Mouse (Mus musculus) stomach, embryonic 16.5 days (tissue): ENCODE data around the gene Zbtb24. TPM values are rescaled to one million over a fixed set of nuclear protein-coding genes. Genes with fewer than 3 reads are reported as not detected.

Source experiments
- ATAC-seq: fragments of 200-750 bp; cut with Nextera tagmentation; 2 replicates; pipeline ENCODE4 v1.8.0; 2017; ENCODE audit warnings: moderate number of reproducible peaks, moderate TSS enrichment; ENCODE audit not compliant: insufficient read depth, low FRiP score
- H3K27ac ChIP-seq: fragments of 300-500 bp; sonication (generic); 2 replicates; pipeline ENCODE4 v1.5.1; 2014; ENCODE audit warnings: low read length
- H3K27me3 ChIP-seq: fragments of 300-500 bp; sonication (generic); 2 replicates; pipeline ENCODE4 v1.6.1; 2014; ENCODE audit warnings: low read length, control low read depth, mixed read lengths; ENCODE audit not compliant: control insufficient read depth, insufficient read depth
- H3K36me3 ChIP-seq: fragments of 300-500 bp; sonication (generic); 2 replicates; pipeline ENCODE4 v1.6.1; 2014; ENCODE audit warnings: low read length; ENCODE audit not compliant: control insufficient read depth, insufficient read depth
- H3K4me1 ChIP-seq: fragments of 300-500 bp; sonication (generic); 2 replicates; pipeline ENCODE4 v1.6.1; 2014; ENCODE audit warnings: low read length, control low read depth, mixed read lengths; ENCODE audit not compliant: control insufficient read depth, insufficient read depth
- H3K4me2 ChIP-seq: fragments of 300-500 bp; sonication (generic); 2 replicates; pipeline ENCODE4 v1.6.1; 2014; ENCODE audit warnings: low read depth, low read length, mixed read lengths
- H3K4me3 ChIP-seq: fragments of 300-500 bp; sonication (generic); replicated peaks from 2 replicates; pipeline ENCODE4 v1.5.1; 2014; ENCODE audit warnings: mild to moderate bottlenecking, low read length
- H3K9ac ChIP-seq: fragments of 300-500 bp; sonication (generic); 2 replicates; pipeline ENCODE4 v1.6.1; 2014; ENCODE audit warnings: low read length
- H3K9me3 ChIP-seq: fragments of 300-500 bp; sonication (generic); replicated peaks from 2 replicates; pipeline ENCODE4 v1.6.1; 2016; ENCODE audit warnings: low read length, control low read depth; ENCODE audit not compliant: control insufficient read depth
- WGBS: fragments of 180-500 bp; shearing (Covaris S2); extraction: QIAGEN DNeasy Blood & Tissue Kit; methylation state at CpG from one replicate; pipeline ENCODE4 v1.1.7; 2014; 5-methylcytosine and 5-hydroxymethylcytosine counted together
- polyA plus RNA-seq: library from polyadenylated mRNA; unstranded; fragments of >200 nt; fragmentation: Nextera tagmentation; extraction: Ambion mirVana; gene quantifications from 2 replicates; pipeline ENCODE4 v1.2.1, GENCODE M21; 2015

Gene Zbtb24
- polyA plus RNA-seq, 1 experiment from 2014 or later: 16.2 TPM

GRCm38 (mm10) chr10:41509160-41509559 is 59.0 kb downstream of the Zbtb24 start:
- Histone ChIP-seq H3K9me3 (no peaks in the 10 kb centered on the region), H3K9ac (no peak overlapping the region), H3K4me3 (no peak overlapping the region), H3K4me2 (no peak overlapping the region), H3K27me3 (no peaks in the 10 kb centered on the region), H3K36me3 (no peaks in the 10 kb centered on the region), H3K4me1 (peaks cover 2% of the 10 kb centered on the region; the same call in 1 of the 2 replicates), H3K27ac (no peak overlapping the region)
- ATAC-seq: no peak
- 34% methylated on average over 2 of the region's 2 CpGs for WGBS

GRCm38 (mm10) chr10:41514301-41514700 is 64.1 kb downstream of the Zbtb24 start:
- ATAC-seq: no peak
- H3K9me3 ChIP-seq: no peaks in the 10 kb centered on the region
- no peaks in the 10 kb centered on the region for H3K36me3 ChIP-seq
- no peaks in the 10 kb centered on the region for H3K4me1 ChIP-seq
- no peaks in the 10 kb centered on the region for H3K27me3 ChIP-seq
- H3K4me3 ChIP-seq: no peak overlapping the region
- 78% methylated on average over 4 of the region's 4 CpGs for whole genome bisulfite sequencing
- H3K4me2 ChIP-seq: no peak overlapping the region
- H3K9ac ChIP-seq: no peak overlapping the region
- no peak overlapping the region for H3K27ac ChIP-seq

GRCm38 (mm10) chr10:41514921-41515320 is 64.7 kb downstream of the Zbtb24 start:
- Histone ChIP-seq H3K4me1 (no peaks in the 10 kb centered on the region), H3K4me3 (no peak overlapping the region), H3K9ac (no peak overlapping the region), H3K9me3 (no peaks in the 10 kb centered on the region), H3K27ac (no peak overlapping the region), H3K36me3 (no peaks in the 10 kb centered on the region), H3K4me2 (no peak overlapping the region), H3K27me3 (no peaks in the 10 kb centered on the region)
- ATAC-seq: no peak

Other genes starting within 250 kb of the Zbtb24 start
- 14.9 and 15.4 TPM in 2 replicates for gene Fig4, start 147.1 kb upstream of the Zbtb24 start, polyA plus RNA-seq
- gene Ak9, start 146.4 kb upstream of the Zbtb24 start, polyA plus RNA-seq: not detected in 2 replicates
- 35.7 and 36.5 TPM in 2 replicates for gene Mical1, start 25.9 kb downstream of the Zbtb24 start, polyA plus RNA-seq
- 55.9 and 58.8 TPM in 2 replicates for gene Smpd2, start 40.0 kb downstream of the Zbtb24 start, polyA plus RNA-seq
- gene Ppil6, start 40.1 kb downstream of the Zbtb24 start, polyA plus RNA-seq: 1.1 and 1.6 TPM in 2 replicates
- 173 and 181 TPM in 2 replicates for gene Cd164, start 69.0 kb downstream of the Zbtb24 start, polyA plus RNA-seq